Mouse (Mus musculus) left cerebral cortex, adult 6 months (tissue): ENCODE results near the gene Mapk8ip2. TPM values are rescaled to one million over a fixed set of nuclear protein-coding genes. Genes with fewer than 3 reads are reported as not detected.

Experiments
- long read RNA-seq, 2 experiments: library from polyadenylated mRNA; unstranded; transcript quantifications; one replicate each; pipeline ENCODE4 v2.0.0; 2019 to 2020
- polyA plus RNA-seq: library from polyadenylated mRNA; unstranded; fragments of <200 nt; fragmentation: Nextera tagmentation; gene quantifications from 2 replicates; pipeline ENCODE4 v1.2.3, GENCODE M21; 2021

Gene Mapk8ip2
- 43.4 and 57.8 TPM in 2 replicates for polyA plus RNA-seq
- long read RNA-seq, experiment 1, full-length matches to known transcripts = 576 of 783 reads
- long read RNA-seq, experiment 1, partial matches to known transcripts = 129 of 783 reads
- long read RNA-seq, experiment 1, other reads (novel, unspliced or antisense) = 78 of 783 reads
- long read RNA-seq, experiment 2, full-length matches to known transcripts = 31 of 111 reads
- long read RNA-seq, experiment 2, partial matches to known transcripts = 51 of 111 reads
- long read RNA-seq, experiment 2, other reads (novel, unspliced or antisense) = 29 of 111 reads

GRCm38 (mm10) chr15:89453865-89454478 lies at the start of gene Mapk8ip2:
Gene Mapk8ip2, plus strand, starts transcription at chr15:89453913.

GRCm38 (mm10) chr15:89410118-89410517 lies 43.6 kb upstream of the Mapk8ip2 start, which contains the start of gene Syce3:
Gene Syce3, minus strand, starts transcription at chr15:89410503.

GRCm38 (mm10) chr15:89425711-89426121 lies 28.0 kb upstream of the Mapk8ip2 start, which contains the start of gene Cpt1b:
Gene Cpt1b, minus strand, starts transcription at chr15:89425863.

GRCm38 (mm10) chr15:89429352-89430221 lies 24.1 kb upstream of the Mapk8ip2 start, which contains the start of the genes C730034F03Rik, Gm44502 and Chkb:
Gene C730034F03Rik, plus strand, starts transcription at chr15:89429589.
Gene Gm44502, minus strand, starts transcription at chr15:89429696.
Gene Chkb, minus strand, starts transcription at chr15:89429908.

GRCm38 (mm10) chr15:89477091-89477491 lies 23.4 kb downstream of the Mapk8ip2 start, which contains the start of gene Arsa:
Gene Arsa, minus strand, starts transcription at chr15:89477425.

GRCm38 (mm10) chr15:89498961-89499688 lies 45.4 kb downstream of the Mapk8ip2 start, which contains the start of gene Shank3:
Gene Shank3, plus strand, starts transcription at chr15:89499623.

Other genes with a start within 250 kb of the Mapk8ip2 start
- 83.4 and 86.7 TPM in 2 replicates for gene Ppp6r2, start 242.4 kb upstream of the Mapk8ip2 start, polyA plus RNA-seq
- gene Sbf1, start 138.6 kb upstream of the Mapk8ip2 start, polyA plus RNA-seq = 46.3 and 74.4 TPM in 2 replicates
- gene Adm2, start 131.2 kb upstream of the Mapk8ip2 start, polyA plus RNA-seq = 0.19 TPM in 1 of 2 replicates, not detected in the other
- gene Miox, start 119.5 kb upstream of the Mapk8ip2 start, polyA plus RNA-seq = not detected in 2 replicates
- gene Lmf2, start 98.3 kb upstream of the Mapk8ip2 start, polyA plus RNA-seq = 6.5 and 9.7 TPM in 2 replicates
- 57.5 and 85.9 TPM in 2 replicates for gene Ncaph2, start 98.2 kb upstream of the Mapk8ip2 start, polyA plus RNA-seq
- 43.8 and 46.1 TPM in 2 replicates for gene Sco2, start 80.1 kb upstream of the Mapk8ip2 start, polyA plus RNA-seq
- 4.8 and 6.2 TPM in 2 replicates for gene Tymp, start 76.9 kb upstream of the Mapk8ip2 start, polyA plus RNA-seq
- gene Odf3b, start 74.6 kb upstream of the Mapk8ip2 start, polyA plus RNA-seq = 2.2 and 2.9 TPM in 2 replicates
- gene Klhdc7b, start 69.0 kb upstream of the Mapk8ip2 start, polyA plus RNA-seq = 0.22 and 0.72 TPM in 2 replicates
- gene Syce3, start 43.4 kb upstream of the Mapk8ip2 start, polyA plus RNA-seq = 0.33 and 0.74 TPM in 2 replicates
- gene Cpt1b, start 28.1 kb upstream of the Mapk8ip2 start, polyA plus RNA-seq = 0.24 and 0.31 TPM in 2 replicates
- gene C730034F03Rik, start 24.3 kb upstream of the Mapk8ip2 start, polyA plus RNA-seq = 2.4 TPM in 2 replicates
- not detected in 2 replicates for gene Gm44502, start 24.2 kb upstream of the Mapk8ip2 start, polyA plus RNA-seq
- gene Chkb, start 24.0 kb upstream of the Mapk8ip2 start, polyA plus RNA-seq = 30.1 and 30.6 TPM in 2 replicates
- gene Arsa, start 23.5 kb downstream of the Mapk8ip2 start, polyA plus RNA-seq = 18.9 and 23.9 TPM in 2 replicates
- gene Shank3, start 45.7 kb downstream of the Mapk8ip2 start, polyA plus RNA-seq = 3.5 and 12.0 TPM in 2 replicates
- gene Acr, start 114.4 kb downstream of the Mapk8ip2 start, polyA plus RNA-seq = 0.14 TPM in 1 of 2 replicates, not detected in the other
- gene Rabl2, start 138.0 kb downstream of the Mapk8ip2 start, polyA plus RNA-seq = 21.0 and 23.7 TPM in 2 replicates